Mouse (Mus musculus) megakaryocyte, embryonic 14.5 days (primary cell): ENCODE measurements around the gene Inpp4b.

ENCODE experiments used
- FLI1 ChIP-seq: IDR thresholded peaks from 2 replicates; pipeline ENCODE4 v1.6.1; 2012; ENCODE audit warnings: low read length, inconsistent platforms, mixed read lengths
- GATA1 ChIP-seq: IDR thresholded peaks from 3 replicates; pipeline ENCODE4 v1.6.1; 2012; ENCODE audit warnings: mixed read lengths, low read length, inconsistent platforms, borderline replicate concordance

DNA sequence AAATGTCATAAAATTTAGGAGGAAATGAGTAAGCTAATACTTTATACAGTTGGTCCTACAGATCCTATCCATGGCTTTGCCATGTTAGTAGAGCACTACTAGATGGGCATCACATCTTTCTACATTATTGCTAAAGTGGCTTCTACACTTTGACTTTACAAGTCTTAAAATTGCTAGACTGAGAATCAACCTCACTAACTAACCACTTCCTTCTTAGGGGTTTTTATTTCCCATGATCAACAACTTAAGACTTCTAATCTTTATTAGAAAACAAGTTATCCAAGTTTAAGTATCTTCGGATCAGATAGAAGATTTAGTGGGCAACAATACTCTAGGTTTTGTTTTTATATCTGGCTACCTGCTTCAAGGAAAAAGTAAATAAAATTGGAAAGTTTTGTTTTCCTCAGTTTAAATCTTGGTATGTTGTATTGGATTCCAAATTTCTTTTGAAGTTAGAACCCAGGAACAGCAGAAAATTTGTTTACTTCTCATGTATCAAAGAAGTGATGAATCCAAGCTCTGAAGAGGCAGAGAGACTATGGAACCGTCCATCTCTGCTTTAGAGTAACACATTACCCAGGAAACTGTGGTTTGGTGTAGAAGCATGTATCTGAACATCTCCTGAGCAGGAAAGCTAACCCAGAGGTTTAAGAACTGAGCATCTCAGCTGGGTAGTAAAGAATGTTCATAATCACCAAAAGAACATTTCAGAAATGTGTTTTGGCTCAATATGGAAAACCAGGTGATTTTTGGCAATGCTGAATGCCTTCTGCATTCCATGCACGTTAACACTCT, 361.4 kb downstream of the Inpp4b start:
- no peak for TF ChIP-seq GATA1
- no peak for TF ChIP-seq FLI1
